Mouse (Mus musculus) regulatory T cell (primary cell): ENCODE data around the gene Klk11.

Source experiments
- in situ Hi-C: fragments of 300-600 bp; cut with MboI, MseI; formaldehyde crosslinking; loops from one replicate; pipeline ENCODE4 v1.15.1; 2025; ENCODE audit warnings: high pct_unique_total_duplicates

Gene Klk11

GRCm38 (mm10) chr7:43791591-43791990, 17.2 kb downstream of the Klk11 start, which contains the start of gene Klk9:
TSS of gene Klk9 (plus strand) at chr7:43791891.
- in situ Hi-C loops, result no loop called here

- in situ Hi-C loops, result no loop called here
These were observed 22.0 kb downstream of the Klk11 start for GRCm38 (mm10) chr7:43796355-43796754.

- in situ Hi-C loops, result no loop called here
These were observed 22.9 kb downstream of the Klk11 start, which contains the start of gene Klk8 for GRCm38 (mm10) chr7:43797333-43797769. TSS of gene Klk8 (plus strand) at chr7:43797577.

- in situ Hi-C loops, result no loop called here
These were observed 23.5 kb downstream of the Klk11 start for GRCm38 (mm10) chr7:43797844-43798462.

- in situ Hi-C loops, result no loop called here
These were observed 25.5 kb downstream of the Klk11 start for GRCm38 (mm10) chr7:43799876-43800275.

GRCm38 (mm10) chr7:43810994-43811393, 36.6 kb downstream of the Klk11 start, which contains the start of gene Klk7:
TSS of gene Klk7 (plus strand) at chr7:43811294.
- in situ Hi-C loops, result no loop called here

DNA sequence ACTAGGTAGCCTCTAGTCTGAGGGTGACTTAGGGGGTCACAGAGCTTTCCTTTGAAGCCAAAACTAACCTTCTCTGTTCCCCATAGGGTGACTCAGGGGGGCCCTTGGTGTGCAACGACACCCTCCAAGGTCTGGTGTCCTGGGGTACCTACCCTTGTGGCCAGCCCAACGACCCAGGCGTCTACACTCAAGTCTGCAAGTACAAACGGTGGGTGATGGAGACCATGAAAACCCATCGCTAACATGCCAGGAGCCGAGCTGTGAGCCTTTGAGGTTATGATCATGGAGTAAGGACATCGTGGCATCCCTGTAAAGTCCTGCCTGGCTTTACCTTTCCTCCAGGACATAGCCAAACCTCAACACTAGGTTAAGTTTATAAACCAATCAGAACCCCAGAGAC, 40.8 kb downstream of the Klk11 start:
- in situ Hi-C loops, result no loop called here

DNA sequence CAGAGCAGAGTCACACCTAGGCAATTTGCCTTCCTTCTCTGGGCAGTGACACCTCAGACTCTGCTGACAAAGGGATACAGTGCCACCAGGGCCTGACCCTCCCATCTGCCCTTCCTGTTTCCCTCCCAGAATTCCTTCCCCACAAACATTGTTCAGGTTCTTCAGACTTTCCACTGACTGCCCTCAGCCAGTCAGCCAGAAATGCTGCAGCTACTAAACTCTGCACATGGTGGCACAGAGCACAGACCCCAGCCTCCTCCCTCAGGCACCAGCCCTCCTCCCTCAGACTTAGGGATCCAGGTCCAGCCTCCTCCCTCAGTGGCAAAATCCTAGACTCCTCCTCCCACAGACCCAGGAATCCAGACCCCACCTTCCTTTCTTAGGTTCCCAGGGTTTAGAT, 42.3 kb downstream of the Klk11 start:
- in situ Hi-C loops, result no loop called here

GRCm38 (mm10) chr7:43821581-43821980, 47.2 kb downstream of the Klk11 start:
- in situ Hi-C loops, result no loop called here

DNA sequence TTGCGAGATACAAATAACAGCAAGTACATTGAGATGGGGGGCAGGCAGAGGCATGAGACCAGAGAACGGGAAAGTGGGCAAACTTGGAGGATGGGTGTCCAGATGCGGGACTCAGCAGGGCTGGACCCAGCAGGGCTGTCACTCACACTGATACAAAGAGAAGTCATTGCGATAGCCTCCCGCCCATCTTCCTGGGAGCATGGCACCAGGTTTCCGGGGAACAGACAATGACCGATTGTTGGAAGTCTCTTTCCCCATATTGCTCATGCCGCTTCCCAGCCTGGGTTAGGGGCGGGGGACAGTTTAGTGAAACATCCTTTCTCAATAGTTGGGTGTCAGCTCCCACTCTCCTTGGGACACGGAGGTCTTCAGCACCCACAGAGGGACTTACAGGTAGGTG, 49.8 kb downstream of the Klk11 start, which contains the start of gene Klk6:
Gene Klk6 (plus strand): TSS at position 301 of the 400 bp plus-strand sequence.
- in situ Hi-C loops, result no loop called here

- in situ Hi-C loops, result no loop called here
These were observed 51.7 kb downstream of the Klk11 start for GRCm38 (mm10) chr7:43826056-43826455.

GRCm38 (mm10) chr7:43827706-43828105, 53.3 kb downstream of the Klk11 start:
- in situ Hi-C loops, result no loop called here
